Mouse (Mus musculus): ENCODE data around the gene Sgk2. TPM values are rescaled to one million over a fixed set of nuclear protein-coding genes. Genes with fewer than 3 reads are reported as not detected.

The Sgk2 gene
- 13.6 and 15.6 TPM in 2 replicates for polyA plus RNA-seq (2012; rRNA removed)

DNA sequence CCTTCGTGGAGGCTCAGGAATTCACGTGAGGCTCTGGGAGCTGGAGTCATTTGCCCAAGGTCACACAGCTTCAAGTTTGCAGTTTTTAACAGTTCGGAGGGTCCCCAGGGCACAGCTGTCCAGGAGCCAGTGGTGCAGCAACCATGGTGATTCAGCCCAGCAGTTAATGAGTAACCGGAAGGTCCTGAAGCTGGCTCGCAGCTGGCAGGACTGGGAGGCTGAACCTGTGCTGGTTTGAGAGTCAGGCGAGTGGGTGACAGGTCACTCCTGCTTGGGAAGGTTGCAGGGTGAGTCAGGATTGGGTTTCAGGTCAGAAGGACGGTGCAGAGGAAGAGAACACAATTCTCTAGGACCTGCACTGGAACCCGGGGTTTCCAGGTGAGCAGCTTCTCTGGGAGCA lies at the start of gene Sgk2:
Gene Sgk2, plus strand, starts transcription at position 113 of the 400 bp plus-strand sequence.
- 22% methylated on average over 8 of the region's 8 CpGs for WGBS
- DNase-seq (ENCODE audit: low read depth, low spot score), result no peak

DNA sequence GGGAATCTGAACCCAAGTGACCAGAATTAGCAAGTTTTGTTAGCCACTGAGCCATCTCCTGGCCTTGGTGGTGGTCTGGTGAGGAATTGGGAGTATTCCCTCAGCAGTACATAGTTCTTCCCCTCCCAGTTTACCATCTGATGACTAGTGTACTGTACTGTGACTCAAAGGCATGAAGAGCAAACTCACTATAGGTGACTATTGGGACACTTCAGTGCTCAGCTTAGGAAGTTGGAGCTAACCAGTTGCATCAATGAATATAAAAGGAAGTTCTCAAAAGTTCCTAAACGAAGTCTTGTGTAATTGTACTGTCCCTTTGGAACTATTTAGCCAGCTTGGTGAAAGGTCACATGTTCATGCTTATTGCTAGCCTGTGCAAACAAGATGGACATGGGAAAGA lies 47.6 kb upstream of the Sgk2 start:
- DNase-seq (ENCODE audit: low read depth, low spot score), result no peak
- WGBS, result 29% methylated on average over 1 of the region's 1 CpGs

DNA sequence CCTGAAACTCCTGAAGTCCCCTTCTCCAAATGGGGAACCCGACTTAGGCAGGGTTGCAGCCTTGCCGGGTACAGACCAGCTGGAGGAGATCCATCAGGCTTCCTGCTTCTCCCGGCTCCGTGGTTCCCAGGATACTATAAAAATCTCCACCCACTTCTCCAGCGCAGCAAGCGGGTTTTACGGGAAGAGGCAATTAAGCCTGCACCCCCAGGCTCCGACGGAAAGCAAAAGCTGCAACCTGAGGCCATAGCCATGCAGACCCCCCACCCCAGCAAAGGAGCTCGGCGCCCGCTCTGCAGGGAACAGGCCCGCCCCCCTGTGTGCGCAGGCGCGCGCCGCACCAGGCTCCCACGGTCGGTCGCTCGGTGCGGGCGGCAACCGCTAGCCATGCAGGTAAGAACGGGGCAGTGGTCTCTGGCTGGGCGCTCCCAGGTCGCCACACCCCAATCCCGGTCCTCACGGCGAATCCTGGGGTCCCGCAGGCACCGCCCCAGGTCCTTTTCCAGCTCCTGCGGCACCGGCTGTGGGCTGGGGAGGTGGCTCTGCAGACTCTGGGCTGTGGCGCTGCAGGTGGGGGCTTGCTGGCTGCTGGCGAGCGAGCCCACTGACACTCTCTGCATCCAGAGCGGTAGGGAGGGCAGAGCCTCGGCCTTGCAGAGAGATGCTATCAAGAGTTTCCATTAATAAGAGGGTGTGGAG lies 43.8 kb upstream of the Sgk2 start, which contains the start of gene L3mbtl1:
Gene L3mbtl1, plus strand, starts transcription at position 325 of the 699 bp plus-strand sequence.
- DNase-seq (ENCODE audit: low read depth, low spot score), result no peak

DNA sequence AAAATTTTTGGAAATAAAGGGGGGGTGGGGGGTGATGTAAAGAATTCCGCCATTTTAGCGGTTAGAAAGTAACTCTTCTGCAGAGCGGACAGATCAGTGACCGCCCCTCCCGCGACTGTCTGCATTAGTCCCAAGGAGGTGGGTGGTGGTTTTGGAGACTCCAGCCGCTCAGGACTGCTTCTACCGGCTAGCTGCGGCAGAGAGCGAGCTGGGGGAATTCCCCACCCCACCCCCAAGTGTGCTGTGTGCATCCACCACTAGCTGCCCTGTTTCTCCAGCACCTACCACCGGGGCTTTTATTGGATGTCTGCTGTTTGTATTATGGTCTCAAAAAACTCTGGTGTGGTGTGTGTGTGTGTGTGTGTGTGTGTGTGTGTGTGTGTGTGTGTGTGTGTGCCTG lies 43.2 kb upstream of the Sgk2 start:
- no peak for DNase-seq (ENCODE audit: low read depth, low spot score)
- WGBS, result 16% methylated on average over 11 of the region's 11 CpGs

More for the DNA sequence above, 43.8 kb upstream of the Sgk2 start, which contains the start of gene L3mbtl1:
- under 1% methylated on average over 40 of the region's 40 CpGs for WGBS

DNA sequence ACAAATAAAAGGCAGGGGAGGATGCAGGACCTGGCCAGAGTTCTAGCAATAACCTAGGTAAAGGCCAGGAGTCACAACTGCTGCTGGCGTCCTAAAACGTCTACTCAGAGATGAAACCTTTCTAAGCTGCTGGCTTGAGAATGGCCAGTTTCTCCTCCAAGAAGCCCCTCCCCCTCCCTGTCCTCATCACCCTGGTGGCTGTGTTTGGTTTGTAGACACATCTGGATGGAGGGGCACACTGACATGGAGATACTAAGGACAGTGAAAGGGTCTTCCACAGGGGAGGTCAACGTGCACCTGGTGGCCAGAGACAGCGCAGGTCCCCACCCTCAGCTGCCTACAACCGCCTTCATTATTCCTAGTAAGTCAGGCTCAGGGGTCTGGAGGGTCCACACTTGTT lies 40.2 kb upstream of the Sgk2 start:
- DNase-seq (ENCODE audit: low read depth, low spot score), result no peak
- 87% methylated on average over 5 of the region's 5 CpGs for WGBS

DNA sequence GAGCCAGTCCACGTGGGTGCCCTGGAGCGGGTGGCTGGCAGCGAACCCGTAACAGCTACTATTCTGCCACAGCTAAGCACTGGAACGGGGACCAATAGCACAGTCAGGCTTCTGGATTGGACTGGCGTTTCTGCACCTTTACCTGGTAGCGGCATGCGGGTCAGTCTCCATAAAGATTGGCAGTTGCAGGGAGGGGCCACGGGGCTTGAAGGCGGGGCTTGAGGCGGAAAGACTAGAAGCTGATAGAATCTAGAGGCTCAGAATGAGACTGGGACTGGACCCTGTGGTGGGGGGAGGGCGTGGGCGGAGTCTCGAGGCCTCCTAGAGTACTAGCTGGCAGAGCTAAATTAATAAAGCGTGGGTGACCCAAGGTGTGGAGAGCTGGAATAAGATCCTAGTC lies 39.4 kb upstream of the Sgk2 start:
- 34% methylated on average over 15 of the region's 15 CpGs for WGBS
- no peak for DNase-seq (ENCODE audit: low read depth, low spot score)

DNA sequence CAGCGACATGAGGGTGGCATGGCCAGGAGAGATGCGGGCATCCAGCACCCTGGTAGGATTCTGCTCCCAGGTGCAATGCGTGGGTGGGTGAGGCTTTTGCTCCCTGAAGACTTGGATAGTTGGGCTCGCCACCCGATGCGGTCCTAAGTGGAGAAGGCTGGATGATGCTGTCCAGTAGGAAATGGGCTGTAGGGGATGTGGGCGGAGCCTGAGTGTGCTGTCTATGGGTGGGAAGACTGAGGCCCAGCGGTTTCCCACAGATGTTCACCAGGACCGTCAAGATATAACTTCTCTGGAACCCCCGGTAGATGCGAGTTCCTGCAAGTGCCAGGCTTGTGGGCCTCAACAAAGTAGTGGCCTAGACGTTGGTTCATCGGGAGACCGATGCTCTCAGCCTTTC lies 38.9 kb upstream of the Sgk2 start:
- DNase-seq (ENCODE audit: low read depth, low spot score), result no peak
- WGBS, result 61% methylated on average over 14 of the region's 14 CpGs

DNA sequence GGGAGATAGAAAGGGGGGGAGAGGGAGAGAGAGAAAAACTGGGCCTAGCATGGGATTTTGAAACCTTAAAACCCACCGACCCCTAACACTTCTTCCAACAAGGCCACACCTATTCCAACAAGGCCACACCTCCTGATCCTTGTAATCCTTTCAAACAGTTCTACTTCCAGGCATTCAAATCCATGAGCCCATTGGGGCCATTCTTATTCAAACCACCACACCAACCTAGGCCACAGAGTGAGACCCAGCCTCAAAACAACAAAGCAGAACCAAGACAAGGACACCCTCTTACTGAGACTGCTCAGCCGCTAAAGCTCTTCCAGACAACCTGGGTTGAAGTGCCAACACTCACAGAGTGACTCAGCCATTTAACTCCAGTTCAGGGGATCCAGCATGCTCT lies 36.4 kb upstream of the Sgk2 start:
- WGBS, result 92% methylated on average over 2 of the region's 2 CpGs
- no peak for DNase-seq (ENCODE audit: low read depth, low spot score)

DNA sequence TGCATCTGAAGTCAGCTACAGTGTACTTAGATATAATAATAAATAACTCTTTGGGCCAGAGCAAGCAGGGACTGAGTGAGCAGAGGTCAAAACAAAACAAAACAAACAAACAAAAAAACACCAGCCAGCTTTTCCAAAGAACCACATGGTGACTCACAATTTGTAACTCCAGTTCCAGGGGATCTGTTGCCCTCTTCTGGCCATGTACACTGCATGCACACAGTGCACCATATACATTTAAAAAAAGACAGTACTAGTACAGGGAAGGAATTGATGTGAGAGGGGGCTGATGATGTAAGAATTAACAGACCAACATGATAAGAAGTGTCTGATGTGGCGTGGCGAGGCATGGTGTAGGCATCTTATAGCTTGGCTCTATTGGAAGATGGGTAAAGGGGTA lies 30.3 kb upstream of the Sgk2 start:
- WGBS, result 90% methylated on average over 2 of the region's 2 CpGs

DNA sequence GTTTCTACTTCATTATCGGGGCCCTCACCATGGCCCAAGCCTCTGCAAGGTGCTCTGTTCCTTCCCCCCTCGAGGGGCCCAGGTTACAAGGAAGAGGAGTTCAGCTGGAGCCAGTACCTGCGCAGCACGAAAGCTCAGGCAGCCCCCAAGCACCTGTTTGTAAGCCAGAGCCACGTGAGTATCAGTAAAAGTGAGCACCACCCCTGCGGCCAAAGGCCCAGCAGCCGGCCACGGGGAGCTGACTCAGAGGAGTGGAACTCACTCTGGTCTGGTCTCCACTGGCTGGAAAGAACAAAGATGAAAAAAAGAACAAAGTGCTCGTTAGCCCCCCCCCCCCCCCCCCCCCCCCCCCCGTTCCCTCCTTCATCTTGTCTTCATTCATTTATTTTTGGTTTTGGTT lies 25.8 kb upstream of the Sgk2 start:
- no peak for DNase-seq (ENCODE audit: low read depth, low spot score)

More for the DNA sequence above, 30.3 kb upstream of the Sgk2 start:
- no peak for DNase-seq (ENCODE audit: low read depth, low spot score)

DNA sequence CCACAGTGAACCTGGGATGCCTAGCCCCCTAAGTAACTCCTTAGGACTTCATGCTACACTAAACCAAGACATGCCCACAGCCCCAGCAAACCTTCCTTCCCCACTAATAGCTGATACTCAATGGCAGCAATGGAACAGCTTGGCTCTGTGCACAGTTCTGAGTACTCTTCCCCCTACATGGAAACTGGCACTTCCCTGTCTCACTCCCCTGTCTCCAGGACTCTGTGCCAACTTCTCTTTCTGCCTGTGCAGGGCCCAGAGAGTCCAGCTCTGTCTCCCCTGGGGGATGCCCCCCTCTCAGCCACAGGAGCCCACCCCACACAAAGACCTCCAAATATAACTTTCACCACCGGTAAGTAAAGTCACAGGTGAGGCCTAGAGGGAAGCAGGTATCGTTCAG lies 20.4 kb upstream of the Sgk2 start:
- DNase-seq (ENCODE audit: low read depth, low spot score), result no peak
- WGBS, result 74% methylated on average over 2 of the region's 2 CpGs

More for the DNA sequence above, 25.8 kb upstream of the Sgk2 start:
- WGBS, result 48% methylated on average over 9 of the region's 10 CpGs

DNA sequence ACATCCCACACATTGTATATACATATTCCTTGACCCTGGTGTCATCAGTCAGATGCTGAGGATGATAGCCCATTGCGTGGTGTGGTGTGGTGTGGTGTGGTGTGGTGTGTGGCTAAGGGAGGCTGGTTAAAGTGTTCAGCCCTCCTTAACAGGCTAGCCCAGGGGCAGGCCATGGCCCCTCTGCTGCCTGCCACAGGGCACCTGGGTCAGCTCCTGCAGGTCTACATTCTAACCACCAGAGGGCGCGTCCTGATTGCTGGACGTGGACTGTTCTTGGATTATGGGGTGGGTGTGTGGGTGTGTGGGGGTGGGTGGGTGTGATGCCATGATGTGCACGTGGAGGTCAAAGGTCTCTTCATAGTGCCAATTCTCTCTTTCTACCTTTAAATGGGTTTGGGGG lies 18.8 kb upstream of the Sgk2 start:
- no peak for DNase-seq (ENCODE audit: low read depth, low spot score)
- WGBS, result 9% methylated on average over 5 of the region's 5 CpGs

DNA sequence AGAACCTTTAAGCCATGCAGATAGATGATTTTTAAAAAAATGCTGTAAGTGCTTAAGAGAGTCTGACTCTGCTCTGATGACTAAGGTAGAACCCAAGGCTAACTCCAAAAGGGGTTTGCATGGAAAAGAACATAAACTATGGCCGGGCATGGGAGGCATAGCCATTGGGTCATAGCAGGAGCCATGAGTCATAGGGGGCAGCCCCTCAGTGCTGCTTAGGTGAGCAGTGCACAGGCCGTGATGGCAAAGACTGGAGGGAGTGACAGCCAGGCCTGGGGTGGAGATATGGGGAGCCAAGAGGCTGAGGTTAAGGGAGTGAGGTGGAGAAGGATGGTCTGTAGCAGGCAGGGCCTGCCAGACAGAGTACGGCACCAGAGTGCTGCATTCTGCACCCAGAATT lies 18.0 kb upstream of the Sgk2 start:
- 78% methylated on average over 3 of the region's 3 CpGs for WGBS
- no peak for DNase-seq (ENCODE audit: low read depth, low spot score)

DNA sequence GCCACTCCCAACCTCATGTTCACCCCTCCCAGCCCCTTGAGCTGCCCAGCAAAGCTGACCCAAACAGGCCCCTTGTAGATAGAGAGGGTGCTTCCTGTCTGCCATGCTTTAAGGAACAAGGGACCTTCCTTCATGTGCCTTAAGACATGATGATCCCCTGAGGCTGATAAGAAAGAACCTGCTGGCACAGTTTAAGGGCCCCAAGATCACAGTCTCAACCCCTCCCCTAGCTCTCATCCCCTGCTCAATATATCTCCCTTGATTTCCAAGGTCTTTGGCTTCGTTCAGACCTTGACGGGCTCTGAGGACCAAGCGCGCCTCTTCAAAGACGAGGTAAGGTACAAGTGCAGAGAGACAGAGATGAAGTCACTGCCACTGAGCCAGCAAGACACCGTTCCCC lies 16.2 kb upstream of the Sgk2 start:
- 83% methylated on average over 6 of the region's 6 CpGs for WGBS
- no peak for DNase-seq (ENCODE audit: low read depth, low spot score)

DNA sequence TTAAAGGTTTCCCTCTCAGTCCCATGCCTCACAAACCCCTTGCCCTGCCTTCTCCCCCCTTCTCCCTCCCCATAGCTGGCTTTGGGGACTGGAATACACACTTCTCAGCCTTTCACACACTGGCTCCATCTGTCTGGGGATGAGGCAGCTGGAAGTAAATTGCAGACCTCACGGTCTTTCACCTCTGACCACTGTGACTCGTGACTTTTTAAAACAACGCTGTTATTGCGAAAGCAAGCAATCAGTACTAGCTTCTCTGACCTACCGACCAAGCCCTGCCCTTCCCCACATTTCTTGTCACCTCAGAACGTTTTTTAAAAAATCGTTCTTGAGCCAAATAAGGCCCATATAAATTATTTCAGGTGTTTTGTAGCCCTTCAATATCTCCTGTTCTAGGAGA lies 14.4 kb upstream of the Sgk2 start:
- WGBS, result 14% methylated on average over 7 of the region's 7 CpGs
- no peak for DNase-seq (ENCODE audit: low read depth, low spot score)

DNA sequence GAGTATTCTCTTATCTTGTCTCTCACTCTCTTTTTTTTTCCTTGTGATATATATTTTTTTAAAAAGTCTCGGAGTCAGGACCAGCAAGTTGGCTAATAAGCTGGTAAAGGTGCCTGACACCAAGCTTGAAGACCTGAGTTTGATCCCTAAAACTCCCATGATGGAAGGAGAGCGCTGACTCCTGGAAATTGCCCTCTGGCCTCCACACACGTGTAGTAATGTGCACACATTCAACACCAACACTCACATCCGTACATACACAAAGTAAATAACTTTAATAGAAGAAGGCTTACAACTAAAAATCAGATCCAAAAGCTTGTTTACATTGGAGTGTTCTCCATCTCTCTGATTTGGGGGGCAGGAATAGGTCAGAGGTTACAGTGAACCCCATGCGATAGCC lies 13.9 kb upstream of the Sgk2 start:
- 54% methylated on average over 5 of the region's 5 CpGs for WGBS
- DNase-seq (ENCODE audit: low read depth, low spot score), result no peak

DNA sequence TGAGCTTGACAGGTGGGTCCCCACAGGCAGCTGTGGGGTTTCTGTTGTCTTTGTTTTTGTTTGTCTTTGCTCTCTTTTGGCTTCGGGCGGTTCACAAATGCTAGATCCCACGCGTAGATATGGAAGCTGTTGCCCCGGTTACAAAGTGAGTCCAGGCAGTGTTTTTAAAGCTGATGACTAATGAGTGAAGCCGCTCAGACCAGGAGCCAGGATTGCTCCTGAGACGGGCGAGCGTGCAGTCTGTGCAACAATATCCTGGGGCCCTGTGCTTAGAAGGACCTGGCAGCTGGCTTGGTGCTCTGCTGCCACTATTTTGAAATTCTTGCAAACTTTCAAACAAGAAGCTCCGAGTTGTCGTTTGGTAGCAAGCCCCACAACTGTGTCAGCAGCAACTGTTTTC lies 13.5 kb upstream of the Sgk2 start:
- DNase-seq (ENCODE audit: low read depth, low spot score), result no peak
- 40% methylated on average over 11 of the region's 11 CpGs for WGBS

DNA sequence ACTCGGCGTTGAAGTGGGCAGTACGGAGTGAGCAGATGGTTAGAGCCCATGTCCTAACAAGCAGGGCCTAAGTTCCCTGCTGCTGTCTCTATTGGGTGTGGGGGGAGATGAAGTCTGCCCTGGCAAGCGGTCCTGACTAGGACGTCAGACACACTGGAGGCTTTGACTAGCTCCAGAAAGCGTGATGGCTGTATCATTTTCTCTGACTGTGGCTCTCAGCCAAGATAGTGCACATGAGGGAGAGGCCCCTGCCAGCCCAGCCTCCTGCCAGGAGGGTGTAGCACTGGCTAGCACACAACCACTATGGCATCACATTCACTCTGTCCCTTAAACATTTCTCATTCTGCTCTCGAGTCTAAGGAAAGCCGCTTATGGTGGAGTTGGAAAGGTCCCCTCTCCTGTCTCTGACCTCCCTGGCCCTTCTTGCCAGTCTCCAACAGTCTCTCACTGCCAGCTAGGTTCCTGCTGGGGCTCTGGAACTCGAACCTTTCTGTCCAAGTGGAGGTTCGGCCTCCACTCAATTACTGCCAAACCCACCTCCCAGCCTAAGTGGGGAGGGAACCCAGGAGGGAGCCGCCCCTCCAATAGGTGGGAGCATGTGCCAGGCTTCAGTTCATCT lies 11.9 kb upstream of the Sgk2 start:
- no peak for DNase-seq (ENCODE audit: low read depth, low spot score)
- WGBS, result 70% methylated on average over 11 of the region's 11 CpGs

DNA sequence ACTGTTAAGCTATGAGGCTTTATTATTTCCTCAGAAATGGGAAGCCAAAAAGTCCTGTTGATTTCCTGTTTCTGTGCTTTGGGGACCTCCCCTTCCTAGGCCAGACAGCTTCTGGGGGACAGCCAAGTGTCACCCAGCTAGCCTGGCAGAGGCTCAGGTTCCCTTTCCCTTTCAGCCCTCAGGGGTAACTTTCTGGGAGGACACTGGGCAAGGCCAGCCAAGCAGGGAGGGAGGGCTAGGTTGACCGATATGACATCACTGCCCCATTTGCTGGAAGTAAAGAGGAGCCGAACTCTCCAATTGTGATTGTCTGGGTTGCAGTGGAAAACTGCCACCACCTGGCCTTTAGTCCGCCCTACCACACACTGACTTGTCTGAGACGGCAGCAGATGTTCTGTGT lies 11.1 kb upstream of the Sgk2 start:
- 74% methylated on average over 4 of the region's 4 CpGs for WGBS
- no peak for DNase-seq (ENCODE audit: low read depth, low spot score)

DNA sequence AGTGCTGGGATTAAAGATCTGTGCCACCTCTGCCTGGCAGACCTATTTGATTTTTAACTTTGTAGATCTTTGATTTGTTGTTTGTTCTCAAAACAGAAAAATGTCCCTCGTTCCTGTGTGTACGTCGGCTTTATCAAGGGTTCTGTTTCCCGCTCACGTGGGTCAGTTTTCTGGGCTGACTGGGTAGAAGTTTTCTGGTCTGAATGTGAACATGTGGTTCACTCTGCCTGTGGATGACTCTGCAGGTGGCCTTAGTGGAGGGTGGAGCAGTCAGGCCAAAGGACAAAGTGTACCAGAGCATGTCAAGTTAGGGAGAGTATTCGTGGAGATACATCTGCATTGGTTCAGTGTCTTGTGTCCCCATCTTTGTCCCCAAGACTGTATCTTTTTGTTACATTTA lies 2.7 kb upstream of the Sgk2 start:
- DNase-seq (ENCODE audit: low read depth, low spot score), result no peak
- WGBS, result 68% methylated on average over 6 of the region's 6 CpGs

DNA sequence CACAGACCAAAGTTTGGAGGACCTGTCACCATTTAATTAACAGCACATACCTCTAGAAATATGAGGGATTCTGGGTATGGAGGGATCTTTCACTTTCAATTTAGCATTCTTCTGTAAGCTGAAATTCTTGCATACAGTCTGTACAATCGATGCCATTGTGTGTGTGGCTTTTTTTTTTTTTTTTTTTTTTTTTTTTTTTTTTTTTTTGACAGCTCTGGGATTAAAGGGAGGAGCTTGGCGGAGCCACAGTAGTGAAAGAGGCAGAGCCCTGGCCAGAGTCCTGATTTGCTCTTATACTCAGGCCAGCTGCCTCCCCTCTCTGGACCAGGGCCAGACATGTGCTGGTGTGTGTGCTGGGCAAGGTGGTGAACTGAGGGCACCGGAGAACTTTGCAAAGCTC lies 1.2 kb upstream of the Sgk2 start:
- WGBS, result 17% methylated on average over 3 of the region's 3 CpGs
- DNase-seq (ENCODE audit: low read depth, low spot score), result no peak
